Mouse (Mus musculus) small intestine, adult 2 months (tissue): Measurements from ENCODE around the gene Msh4.

ENCODE experiments used
- CTCF ChIP-seq: fragments of 200-500 bp; IDR thresholded peaks from 2 replicates; pipeline ENCODE4 v1.5.1; 2012; ENCODE audit warnings: low read depth, mild to moderate bottlenecking, control low read depth, inconsistent platforms, low read length, moderate library complexity, mixed read lengths; ENCODE audit not compliant: insufficient replicate concordance, insufficient read length; ENCODE audit errors: extremely low read depth
- POLR2A ChIP-seq: fragments of 200-500 bp; IDR thresholded peaks from 2 replicates; pipeline ENCODE4 v1.6.1; 2012; ENCODE audit warnings: low read depth, mild to moderate bottlenecking, control low read depth, inconsistent platforms, low read length, moderate library complexity

- TF ChIP-seq POLR2A = no peak
- TF ChIP-seq CTCF = no peak
Observed at GRCm38 (mm10) chr3:153846109-153846508, 59.8 kb downstream of the Msh4 start.
